Mouse (Mus musculus) cerebellum, adult 11 months (tissue): ENCODE measurements around the gene Rhod.
A peak's percentile ranks its signal among the peaks of the same experiment; 100 is the strongest.
"Not testable (repeated sequence)": the region's sequence is repeated elsewhere in the genome, so short reads cannot be mapped to it uniquely, and the experiment has no call there.

Experiments used
- DNase-seq: peaks from one replicate; pipeline ENCODE4 v3.0.0; 2022

Rhod gene

GRCm38 (mm10) chr19:4398959-4399358, 40.3 kb downstream of the Rhod start:
- DNase-seq, result no peak

GRCm38 (mm10) chr19:4398630-4398948, 40.6 kb downstream of the Rhod start:
- DNase-seq, result no peak

GRCm38 (mm10) chr19:4397798-4398629, 41.2 kb downstream of the Rhod start, which contains the start of gene Kdm2a:
Kdm2a (minus strand) TSS chr19:4398285.
- DNase-seq, result peak; percentile 75

DNA sequence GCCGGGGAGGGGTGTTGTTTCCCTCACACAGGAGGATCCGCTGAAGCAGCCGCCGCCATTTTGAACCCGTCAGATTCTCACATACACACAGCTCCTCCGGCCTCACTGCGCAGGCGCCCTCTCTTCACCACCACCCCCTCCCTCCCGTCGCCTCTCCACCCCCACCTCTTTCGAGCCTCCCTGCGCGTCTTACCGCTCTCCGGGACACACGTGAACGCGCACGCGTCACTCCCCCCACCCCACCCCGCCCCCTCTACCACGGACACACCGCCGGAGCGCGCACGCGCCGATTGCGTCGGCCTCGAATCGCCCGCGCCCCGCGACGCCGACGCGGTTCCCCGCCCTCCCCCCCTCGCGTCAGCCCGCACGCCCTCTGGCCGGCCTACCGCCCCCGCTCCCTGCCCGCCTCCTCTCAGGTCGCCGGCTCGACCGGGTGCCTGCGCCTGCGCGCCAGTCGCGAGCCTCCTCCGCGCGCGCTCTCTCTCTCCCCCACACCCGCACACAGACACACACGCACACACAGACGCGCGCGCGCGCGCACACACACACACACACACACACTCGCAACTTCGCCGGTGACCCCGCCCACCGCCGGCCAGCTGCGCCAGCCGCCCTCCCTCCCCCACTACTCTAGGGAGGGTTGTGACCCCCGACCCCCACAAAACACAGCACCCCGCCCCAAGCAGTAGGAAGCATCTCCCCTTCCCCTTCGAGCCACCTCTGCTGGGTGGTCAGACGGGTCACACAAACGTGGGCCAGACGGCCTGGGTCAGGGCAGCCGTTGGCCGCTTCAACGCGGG, 42.0 kb downstream of the Rhod start:
- peak; percentile 97 for DNase-seq

- DNase-seq, result no peak
Observed at GRCm38 (mm10) chr19:4396081-4396997, 42.9 kb downstream of the Rhod start.

DNA sequence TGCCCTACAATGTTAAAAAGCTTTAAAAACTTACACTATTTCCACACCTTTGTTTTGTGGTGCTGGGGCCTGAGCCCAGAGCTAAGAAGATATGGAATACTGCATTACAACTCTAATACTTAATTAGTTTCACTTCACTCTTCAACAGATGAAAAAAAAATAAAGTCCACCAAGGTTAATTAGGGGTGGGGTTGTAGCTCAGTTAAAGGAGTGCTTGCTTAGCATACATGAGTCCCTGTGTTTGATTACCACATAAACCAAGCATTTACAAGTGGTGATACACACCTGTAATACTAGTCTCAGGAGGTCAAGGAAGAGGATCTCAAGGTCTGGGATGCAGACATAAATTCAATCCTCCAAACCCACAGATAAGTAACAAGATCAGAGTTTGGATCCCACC, 52.0 kb downstream of the Rhod start:
- DNase-seq, result no peak

GRCm38 (mm10) chr19:4385026-4385425, 54.2 kb downstream of the Rhod start:
- DNase-seq, result no peak

DNA sequence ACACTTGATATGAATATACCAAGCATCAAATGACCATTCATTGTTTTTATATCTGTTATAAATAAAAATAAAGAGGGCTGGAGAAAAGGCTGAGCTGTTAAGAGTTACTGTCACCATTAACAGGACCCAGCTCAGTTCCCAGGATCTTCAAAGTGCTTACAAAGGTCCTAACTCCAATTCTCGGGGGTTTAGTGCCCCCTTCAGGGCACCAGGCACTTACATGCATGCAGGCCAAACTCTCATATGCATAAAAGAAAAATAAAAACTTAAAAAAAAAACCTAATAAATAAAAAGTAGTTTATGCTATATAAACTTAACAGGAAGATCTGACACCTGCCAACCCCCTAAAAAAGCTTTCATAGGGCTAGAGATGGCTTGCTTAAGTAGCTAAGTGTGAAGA, 54.9 kb downstream of the Rhod start:
- no peak for DNase-seq

GRCm38 (mm10) chr19:4383306-4383705, 55.9 kb downstream of the Rhod start:
- no peak for DNase-seq

DNA sequence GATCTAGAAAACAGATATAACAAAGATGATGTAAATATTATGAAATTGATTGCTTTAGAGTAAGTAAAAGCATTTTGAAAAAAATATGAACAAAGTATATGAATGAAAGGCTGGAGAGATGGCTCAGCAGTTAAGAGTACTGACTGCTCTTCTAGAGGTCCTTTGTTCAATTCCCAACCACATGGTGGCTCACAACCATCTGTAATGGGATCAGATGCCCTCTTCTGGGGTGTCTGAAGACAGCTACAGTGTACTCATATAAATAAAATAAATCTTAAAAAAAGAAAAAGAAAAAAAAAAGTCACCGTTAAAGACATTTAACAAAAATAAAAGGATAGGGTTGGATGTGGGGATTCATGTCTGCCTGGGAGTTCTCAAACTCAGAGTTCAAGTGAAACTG, 56.9 kb downstream of the Rhod start:
- DNase-seq, result not testable (repeated sequence)
